Mouse (Mus musculus) lung, adult 2 months (tissue): ENCODE data around the gene Baz1b. TPM values are rescaled to one million over a fixed set of nuclear protein-coding genes. Genes with fewer than 3 reads are reported as not detected.

ENCODE experiments used
- DNase-seq: peaks from one replicate; pipeline ENCODE4 v3.0.0; 2022
- H3K4me1 ChIP-seq: fragments of 200-500 bp; 2 replicates; pipeline ENCODE4 v1.6.1; 2011; ENCODE audit warnings: low read length; ENCODE audit not compliant: control insufficient read depth, insufficient read depth
- H3K4me3 ChIP-seq: fragments of 200-500 bp; replicated peaks from 2 replicates; pipeline ENCODE3; 2011; ENCODE audit warnings: low read depth, mild to moderate bottlenecking, control low read depth, low read length; ENCODE audit errors: extremely low read depth
- CTCF ChIP-seq: fragments of 200-500 bp; IDR thresholded peaks from 2 replicates; pipeline ENCODE4 v1.5.1; 2011; ENCODE audit warnings: mild to moderate bottlenecking, low read length, control low read depth; ENCODE audit not compliant: insufficient read depth
- POLR2A ChIP-seq: fragments of 200-500 bp; IDR thresholded peaks from 2 replicates; pipeline ENCODE4 v1.6.1; 2011; ENCODE audit warnings: low read depth, mild to moderate bottlenecking, control low read depth, low read length, borderline replicate concordance; ENCODE audit errors: extremely low read depth
- WGBS: fragments of 180-500 bp; shearing (Covaris S2); methylation state at CpG from one replicate; pipeline ENCODE4 v1.1.7; 2018; 5-methylcytosine and 5-hydroxymethylcytosine counted together
- polyA plus RNA-seq: library from polyadenylated mRNA; depleted of rRNA; stranded (reverse); fragments of >200 nt; gene quantifications from 2 replicates; pipeline ENCODE4 v1.2.3, GENCODE M21; 2012

Baz1b gene
- polyA plus RNA-seq, 1 experiment: 23.4 TPM

- Histone ChIP-seq H3K4me3 (no peak overlapping the region), H3K4me1 (no peaks in the 10 kb centered on the region)
- DNase-seq: no peak
- 97% methylated on average over 1 of the region's 1 CpGs for WGBS
- no peak for TF ChIP-seq POLR2A
- TF ChIP-seq CTCF: no peak
These were observed 56.1 kb downstream of the Baz1b start for GRCm38 (mm10) chr5:135243166-135243565.

- Histone ChIP-seq H3K4me1 (no peaks in the 10 kb centered on the region; the same call in 1 of the 2 replicates), H3K4me3 (no peak overlapping the region)
- no peak for DNase-seq
- TF ChIP-seq POLR2A: no peak
- WGBS: 63% methylated on average over 4 of the region's 4 CpGs
These were observed 59.5 kb downstream of the Baz1b start for GRCm38 (mm10) chr5:135246531-135246930.

DNA sequence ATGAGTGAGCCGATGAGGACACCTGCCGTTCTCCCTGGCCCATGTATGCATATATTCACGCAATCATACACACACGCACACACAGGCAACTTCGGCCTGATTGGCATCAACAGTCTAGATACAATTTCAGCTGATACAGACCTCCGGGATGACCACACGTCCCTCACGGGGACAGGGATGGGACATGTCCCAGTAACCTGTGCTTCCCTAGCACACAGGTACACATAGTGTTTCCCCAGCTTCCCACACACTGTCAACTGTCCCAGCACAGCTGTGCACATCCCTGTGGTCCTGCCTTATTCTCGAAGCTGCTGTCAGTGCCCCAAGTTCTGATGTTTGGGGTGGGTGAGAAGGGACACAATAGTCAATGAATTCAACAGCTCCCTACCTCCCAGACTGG is 60.3 kb downstream of the Baz1b start:
- Histone ChIP-seq H3K4me1 (no peaks in the 10 kb centered on the region; the same call in 1 of the 2 replicates), H3K4me3 (no peak overlapping the region)
- DNase-seq: no peak
- TF ChIP-seq POLR2A (no peak), CTCF (no peak)
- WGBS: 77% methylated on average over 9 of the region's 9 CpGs

DNA sequence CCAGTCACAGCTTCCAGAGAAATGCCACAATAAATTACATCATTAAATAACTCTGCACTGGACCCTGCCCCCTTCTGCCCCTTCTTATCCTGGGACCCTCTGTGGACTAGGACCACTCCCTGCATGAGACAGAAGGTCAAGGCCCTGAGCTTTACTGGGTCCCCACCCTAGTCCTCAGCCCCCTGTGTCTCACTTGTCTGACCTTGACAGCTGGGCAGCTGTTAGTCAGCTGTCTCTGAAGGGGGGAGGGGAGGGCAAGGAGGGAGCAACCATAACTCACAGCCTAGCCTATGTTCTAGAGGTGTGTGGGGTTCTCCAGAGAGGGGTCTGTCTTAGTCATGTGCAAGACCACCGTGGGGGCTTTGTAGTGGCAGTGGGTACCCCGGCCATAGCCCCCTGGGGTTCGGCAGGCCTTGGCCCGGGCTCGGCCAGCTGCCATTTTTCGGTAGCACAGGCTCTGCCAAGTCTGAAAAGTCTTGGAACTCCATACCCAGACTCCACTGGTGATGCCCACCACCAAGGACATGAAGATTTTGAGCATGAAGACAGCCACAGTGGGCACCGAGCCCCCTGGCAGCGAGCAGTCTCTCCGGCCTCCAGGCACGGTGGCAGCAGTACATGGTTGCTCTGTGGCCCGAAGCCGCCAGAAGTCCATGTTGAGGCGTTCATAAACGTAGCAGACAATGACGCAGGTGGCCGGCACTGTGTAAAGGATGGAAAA is 62.1 kb downstream of the Baz1b start:
- no peak for DNase-seq
- no peaks in the 10 kb centered on the region; the same call in 1 of the 2 replicates for H3K4me1 ChIP-seq
- TF ChIP-seq POLR2A (no peak), CTCF (no peak)
- WGBS: 86% methylated on average over 16 of the region's 16 CpGs
- H3K4me3 ChIP-seq: no peak overlapping the region

DNA sequence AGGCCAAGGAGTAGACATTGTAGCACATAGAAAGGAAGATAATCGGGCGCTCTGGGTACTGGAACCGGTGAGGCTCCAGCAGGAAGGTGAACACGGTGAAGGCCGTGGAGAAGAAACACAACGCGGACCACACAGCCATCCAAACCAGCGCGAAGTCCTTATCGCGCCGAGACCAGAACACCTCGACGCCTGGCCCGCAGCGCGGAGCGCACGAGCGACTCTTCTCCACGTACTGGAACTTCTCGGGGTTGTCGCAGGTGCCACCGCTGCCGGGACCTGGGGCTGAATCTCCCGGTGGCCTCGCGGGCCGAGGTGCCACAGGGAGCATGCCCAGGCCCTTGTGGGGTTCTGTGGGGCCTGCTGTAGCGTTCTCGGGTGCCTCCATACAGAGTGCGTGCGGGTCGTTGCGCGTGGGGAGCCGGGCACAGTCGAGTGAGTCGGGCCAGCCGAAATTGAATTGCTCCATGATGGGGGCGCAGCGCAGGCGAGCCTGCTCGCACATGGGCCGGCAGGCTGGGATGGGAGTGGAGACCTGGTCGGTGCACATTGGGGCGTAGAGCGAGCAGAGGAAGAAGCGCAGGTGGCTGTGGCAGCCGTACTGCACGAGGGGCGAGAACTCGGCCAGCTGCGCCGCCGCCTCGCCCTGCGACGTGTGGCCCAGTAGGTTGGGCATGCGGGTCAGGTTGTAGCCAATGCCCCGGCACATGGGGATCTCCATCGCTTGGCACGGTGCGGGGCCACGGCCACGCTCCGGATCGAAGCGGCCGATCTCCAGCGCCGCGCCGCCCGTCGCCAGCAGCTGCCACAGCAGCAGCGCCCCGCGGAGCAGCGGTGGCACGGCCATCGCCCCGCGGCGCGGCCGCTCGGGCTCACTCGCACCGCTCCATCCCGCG is 63.4 kb downstream of the Baz1b start:
- no peak for TF ChIP-seq POLR2A
- TF ChIP-seq CTCF: no peak
- peak; percentile 14 for DNase-seq

GRCm38 (mm10) chr5:135251079-135251454 is 64.0 kb downstream of the Baz1b start, which contains the start of gene Fzd9:
Gene Fzd9, minus strand, starts transcription at chr5:135251230.
- WGBS: under 1% methylated on average over 48 of the region's 51 CpGs

More for the DNA sequence above, 63.4 kb downstream of the Baz1b start:
- H3K4me3 ChIP-seq: peak overlapping the region; percentile 47
- H3K4me1 ChIP-seq: no peaks in the 10 kb centered on the region; the same call in 1 of the 2 replicates
- WGBS: 3% methylated on average over 92 of the region's 92 CpGs

DNA sequence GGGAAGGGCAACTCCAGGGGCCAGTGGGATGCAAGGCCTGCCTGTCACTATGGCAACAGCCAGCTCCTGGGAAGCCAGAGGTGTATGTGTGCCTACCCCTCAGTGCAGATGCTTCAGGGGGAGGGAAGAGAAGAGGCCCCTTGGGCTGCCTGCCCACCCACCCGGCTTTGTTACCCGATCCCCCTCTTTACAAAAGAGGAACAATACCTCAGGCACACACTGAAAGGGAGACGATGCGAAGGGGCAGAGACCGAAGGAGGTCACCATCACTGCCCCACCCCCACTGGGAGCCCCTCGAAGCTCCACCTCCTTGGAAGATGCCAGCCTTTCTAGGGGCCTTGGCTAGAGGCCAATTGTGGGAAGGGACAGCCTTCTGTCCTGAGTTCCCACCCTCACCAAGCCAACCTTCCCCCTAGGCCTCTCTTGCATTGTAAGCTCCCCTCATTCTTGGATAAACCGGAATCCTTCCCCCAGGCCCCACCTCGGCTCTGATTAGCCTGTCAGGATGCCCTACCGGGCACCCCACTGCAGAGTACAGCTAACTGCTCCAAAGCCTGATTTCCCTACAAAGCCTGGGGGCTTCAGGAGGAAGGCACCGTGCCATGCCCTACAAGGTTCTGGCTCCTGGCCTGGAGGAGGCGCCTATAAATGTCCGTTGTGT is 66.8 kb downstream of the Baz1b start:
- no peak for DNase-seq
- WGBS: 37% methylated on average over 12 of the region's 12 CpGs
- TF ChIP-seq POLR2A (no peak), CTCF (no peak)
- Histone ChIP-seq H3K4me1 (no peaks in the 10 kb centered on the region; the same call in 1 of the 2 replicates), H3K4me3 (no peak overlapping the region)

More at GRCm38 (mm10) chr5:135251079-135251454, 64.0 kb downstream of the Baz1b start, which contains the start of gene Fzd9:
- TF ChIP-seq CTCF (no peak), POLR2A (no peak)
- peak within 1 kb of the TSS; percentile 47 for H3K4me3 ChIP-seq
- peak; percentile 77 for DNase-seq
- H3K4me1 ChIP-seq: no peaks in the 10 kb centered on the region; the same call in 1 of the 2 replicates

GRCm38 (mm10) chr5:135256166-135256565 is 69.1 kb downstream of the Baz1b start:
- TF ChIP-seq CTCF: no peak
- TF ChIP-seq POLR2A: no peak
- DNase-seq: no peak
- WGBS: 90% methylated on average over 3 of the region's 3 CpGs
- Histone ChIP-seq H3K4me1 (no peaks in the 10 kb centered on the region; the same call in 1 of the 2 replicates), H3K4me3 (no peak overlapping the region)

DNA sequence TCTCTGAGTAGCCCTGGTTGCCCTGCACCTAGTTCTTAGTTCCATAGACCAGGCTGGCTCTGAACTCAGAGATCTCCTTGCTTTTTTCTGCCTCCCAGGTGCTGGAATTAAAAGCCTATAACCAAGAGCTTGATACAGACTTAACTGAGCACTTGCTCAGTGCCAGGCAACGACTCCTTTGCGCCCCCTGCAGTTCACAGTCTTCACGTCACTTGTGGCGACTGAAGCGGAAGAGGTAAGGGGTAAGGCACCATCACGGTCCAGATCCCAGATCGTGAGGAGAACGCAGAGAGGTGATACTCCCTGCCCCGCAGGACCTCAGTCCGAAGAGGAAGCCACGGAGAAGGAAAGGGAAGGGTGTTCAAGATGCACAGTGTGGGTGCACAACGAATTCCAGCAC is 70.5 kb downstream of the Baz1b start:
- no peak overlapping the region for H3K4me3 ChIP-seq
- 83% methylated on average over 12 of the region's 12 CpGs for WGBS
- DNase-seq: no peak
- no peak for TF ChIP-seq POLR2A
- TF ChIP-seq CTCF: 0 out of 2 replicates have a peak, but pooled peaks have one; percentile 1
- H3K4me1 ChIP-seq: no peaks in the 10 kb centered on the region
